Mouse (Mus musculus): ENCODE results near the gene Smim17.
"Not testable (repeated sequence)": the region's sequence is repeated elsewhere in the genome, so short reads cannot be mapped to it uniquely, and the experiment has no call there.

The Smim17 gene

GRCm38 (mm10) chr7:6414626-6415441, 16.3 kb downstream of the Smim17 start:
- DNase-seq (ENCODE audit: low read depth, low spot score), result no peak

GRCm38 (mm10) chr7:6415442-6415787, 16.9 kb downstream of the Smim17 start:
- DNase-seq (ENCODE audit: low read depth, low spot score), result no peak

DNA sequence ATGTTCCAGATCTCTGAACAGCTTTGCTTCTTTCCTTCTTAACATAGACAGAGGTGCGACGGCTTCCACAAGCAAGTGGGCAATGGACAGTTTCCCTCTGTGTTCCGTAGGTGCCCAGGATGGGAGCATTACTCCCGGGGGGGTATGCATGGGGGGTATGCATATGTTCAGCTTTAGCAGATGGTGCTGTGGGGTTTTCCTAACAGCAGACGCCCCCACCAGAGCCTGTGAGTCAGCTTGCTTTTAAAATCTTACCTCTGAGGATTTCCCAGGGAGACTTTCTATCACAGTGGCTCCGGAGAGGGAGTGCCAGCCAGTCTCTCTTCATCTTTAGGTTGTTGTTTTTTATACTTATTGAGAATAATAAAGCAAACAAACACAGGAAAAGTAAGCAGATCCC, 21.4 kb downstream of the Smim17 start:
- no peak for DNase-seq (ENCODE audit: low read depth, low spot score)

DNA sequence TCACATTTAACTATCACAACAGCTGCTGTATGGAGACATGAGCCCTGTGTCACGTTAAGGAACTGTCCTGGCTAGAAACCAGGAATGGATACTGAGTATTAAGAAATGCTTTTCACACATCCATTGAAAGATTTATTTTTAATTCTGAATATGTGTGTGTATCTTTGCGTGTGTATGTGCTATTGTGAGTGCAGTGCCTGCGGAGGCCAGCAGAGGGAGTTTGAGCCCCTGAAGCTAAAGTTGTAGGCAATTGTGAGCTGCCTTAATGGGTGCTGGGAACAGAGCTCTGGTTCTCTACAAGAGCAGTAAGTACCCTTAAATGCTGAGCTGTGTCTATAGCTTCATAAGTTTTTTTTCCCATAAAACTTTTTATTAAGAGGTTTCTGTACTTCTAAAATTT, 30.9 kb downstream of the Smim17 start:
- DNase-seq (ENCODE audit: low read depth, low spot score), result peak; percentile 3

DNA sequence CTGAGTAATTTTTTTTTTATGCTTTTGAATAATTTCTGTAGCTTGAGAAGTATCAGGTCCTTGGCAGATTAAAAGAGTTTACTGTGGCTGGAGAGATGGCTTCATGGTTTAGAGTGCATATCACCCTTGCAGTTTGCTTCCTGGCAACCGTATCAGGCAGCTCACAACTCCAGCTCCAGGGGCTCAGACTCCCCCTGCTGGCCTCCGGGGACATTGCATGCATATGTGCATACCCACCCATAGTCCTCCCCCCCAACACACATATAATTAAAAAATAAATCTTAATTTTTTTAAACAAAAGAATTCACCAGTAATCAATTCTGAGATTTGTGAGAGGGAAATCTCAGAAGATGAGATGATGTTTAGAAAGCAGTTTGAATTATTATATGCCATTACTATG, 31.8 kb downstream of the Smim17 start:
- peak; percentile 36 for DNase-seq (ENCODE audit: low read depth, low spot score)

GRCm38 (mm10) chr7:6438388-6438787, 39.9 kb downstream of the Smim17 start, which contains the start of gene Olfr1344:
Gene Olfr1344 (plus strand): TSS chr7:6438688.
- no peak for DNase-seq (ENCODE audit: low read depth, low spot score)

GRCm38 (mm10) chr7:6441173-6441572, 42.7 kb downstream of the Smim17 start:
- no peak for DNase-seq (ENCODE audit: low read depth, low spot score)

GRCm38 (mm10) chr7:6447771-6448170, 49.3 kb downstream of the Smim17 start:
- DNase-seq (ENCODE audit: low read depth, low spot score), result no peak

- no peak for DNase-seq (ENCODE audit: low read depth, low spot score)
Observed at GRCm38 (mm10) chr7:6455868-6456267, 57.4 kb downstream of the Smim17 start, which contains the start of gene Olfr1336. Gene Olfr1336 (plus strand): TSS chr7:6456168.

DNA sequence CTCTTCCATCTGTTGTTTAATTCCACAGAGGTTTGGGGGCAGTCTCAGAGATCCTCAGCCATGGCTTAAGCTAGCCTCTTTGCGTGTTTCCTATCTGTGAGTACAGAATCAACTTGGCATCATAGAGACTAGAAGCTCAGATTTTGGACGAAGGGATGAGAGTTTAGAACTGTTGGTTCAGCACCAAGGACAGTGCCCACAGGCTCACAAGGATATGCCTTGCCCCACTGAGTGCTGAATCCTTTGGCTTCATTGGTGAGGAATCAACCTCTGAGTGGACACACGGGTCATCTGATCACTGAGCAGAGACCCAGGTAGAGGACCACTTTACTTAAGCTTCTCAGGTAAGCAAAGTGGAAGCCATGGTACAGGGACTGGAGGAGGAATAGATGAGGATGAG, 57.9 kb downstream of the Smim17 start:
- peak; percentile 27 for DNase-seq (ENCODE audit: low read depth, low spot score)

GRCm38 (mm10) chr7:6466951-6467350, 68.4 kb downstream of the Smim17 start, which contains the start of gene Olfr1346:
Gene Olfr1346 (plus strand): TSS chr7:6467101.
- no peak for DNase-seq (ENCODE audit: low read depth, low spot score)

- not testable (repeated sequence) for DNase-seq (ENCODE audit: low read depth, low spot score)
Observed at GRCm38 (mm10) chr7:6477633-6478032, 79.1 kb downstream of the Smim17 start.

Measured in 3T3-L1 (cell line).